Comparison of ENCODE assay signal across 8 mouse cellular contexts in genomic region chr9:46230450-46230975, GRCm38 (mm10). TPM values are rescaled to one million over a fixed set of nuclear protein-coding genes. Genes with fewer than 3 reads are reported as not detected.
A peak's percentile ranks its signal among the peaks of the same experiment; 100 is the strongest.
DNase-seq lines count a peak whose midpoint lies in the region; ATAC-seq lines count a peak whose summit lies in the region.
"Had no signal": no experiment of that assay in that cellular context is flagged by ENCODE, and none has a peak within 500 bp of the region (broad histone marks: within the 10 kb centered on the region; RNA-seq: fewer than 3 reads in every experiment).

No protein-coding gene starts in this region.

- no peaks in the 10 kb centered on the region for H3K9me3 ChIP-seq in lung, embryonic 16.5 days (ENCODE audit: control insufficient read depth, low read length)
- no peaks in the 10 kb centered on the region for H3K9me3 ChIP-seq in forebrain, embryonic 12.5 days
- no peaks in the 10 kb centered on the region for H3K9me3 ChIP-seq in limb, embryonic 13.5 days
- H3K9me3 ChIP-seq in stomach, embryonic 14.5 days (ENCODE audit: control insufficient read depth, low read depth, low read length), result no peaks in the 10 kb centered on the region

- ATAC-seq in lung, embryonic 16.5 days (ENCODE audit: low read depth), result 0 out of 2 replicates have a peak, but pooled peaks have one; percentile 8
- no peak for ATAC-seq in forebrain, embryonic 12.5 days (ENCODE audit: low FRiP score)
- no peak for ATAC-seq in limb, embryonic 13.5 days (ENCODE audit: low FRiP score, low read depth)
- no peak for ATAC-seq in stomach, embryonic 14.5 days (ENCODE audit: insufficient number of reproducible peaks, insufficient read depth, low FRiP score, low read depth)

- H3K9ac ChIP-seq in lung, embryonic 16.5 days (ENCODE audit: low read length), result peak overlapping the region; percentile 33
- peak overlapping the region; percentile 63 for H3K9ac ChIP-seq in forebrain, embryonic 12.5 days
- H3K9ac ChIP-seq in limb, embryonic 13.5 days, result peak overlapping the region; percentile 74
- no peak overlapping the region; the same call in 1 of the 2 replicates for H3K9ac ChIP-seq in stomach, embryonic 14.5 days (replicated peaks; ENCODE audit: low read depth, low read length)

- DNase-seq in lung, postnatal 10 days, result no peak
- no peak for DNase-seq in c-Kit-positive CD71-positive TER-119-positive erythroid progenitor cells, embryonic 14.5 days (ENCODE audit: low spot score)
- DNase-seq in cerebellum, postnatal 36 days, result no peak

- peak overlapping the region; percentile 74 for H3K4me2 ChIP-seq in lung, embryonic 16.5 days (ENCODE audit: low read depth, low read length)
- H3K4me2 ChIP-seq in forebrain, embryonic 12.5 days, result peak overlapping the region; percentile 81
- H3K4me2 ChIP-seq in limb, embryonic 13.5 days (replicated peaks), result peak overlapping the region; percentile 84
- H3K4me2 ChIP-seq in stomach, embryonic 14.5 days (replicated peaks; ENCODE audit: low read depth, low read length), result peak overlapping the region; percentile 87

- no peak overlapping the region for H3K27ac ChIP-seq in lung, embryonic 16.5 days (ENCODE audit: low read length)
- H3K27ac ChIP-seq in forebrain, embryonic 12.5 days, result no peak overlapping the region
- peak overlapping the region; percentile 39; the same call in 1 of the 2 replicates for H3K27ac ChIP-seq in limb, embryonic 13.5 days
- H3K27ac ChIP-seq in stomach, embryonic 14.5 days (ENCODE audit: low read length), result no peak overlapping the region

- no peaks in the 10 kb centered on the region for H3K27me3 ChIP-seq in lung, embryonic 16.5 days (ENCODE audit: control insufficient read depth, insufficient read depth, low read depth, low read length)
- peaks cover 22% of the 10 kb centered on the region; the same call in 1 of the 2 replicates for H3K27me3 ChIP-seq in forebrain, embryonic 12.5 days
- H3K27me3 ChIP-seq in limb, embryonic 13.5 days, result no peaks in the 10 kb centered on the region
- no peaks in the 10 kb centered on the region for H3K27me3 ChIP-seq in stomach, embryonic 14.5 days (ENCODE audit: control insufficient read depth, insufficient read depth, low read length)

- 0 out of 2 replicates have a peak, but pooled peaks cover 5% of the 10 kb centered on the region for H3K4me1 ChIP-seq in lung, embryonic 16.5 days (replicated peaks; ENCODE audit: control insufficient read depth, insufficient read depth, low read length)
- H3K4me1 ChIP-seq in forebrain, embryonic 12.5 days, result peaks cover 11% of the 10 kb centered on the region
- H3K4me1 ChIP-seq in limb, embryonic 13.5 days, result peaks cover 15% of the 10 kb centered on the region
- peaks cover 6% of the 10 kb centered on the region; the same call in 1 of the 2 replicates for H3K4me1 ChIP-seq in stomach, embryonic 14.5 days (ENCODE audit: control insufficient read depth, insufficient read depth, low read length)

- 16% methylated on average over 13 of the region's 13 CpGs for WGBS in lung, embryonic 16.5 days
- WGBS in forebrain, embryonic 12.5 days, result 17% methylated on average over 13 of the region's 13 CpGs
- WGBS in limb, embryonic 13.5 days, result 9% methylated on average over 13 of the region's 13 CpGs
- 16% methylated on average over 13 of the region's 13 CpGs for WGBS in stomach, embryonic 14.5 days

- no peaks in the 10 kb centered on the region for H3K36me3 ChIP-seq in lung, embryonic 16.5 days (ENCODE audit: control insufficient read depth, insufficient read depth, low read length)
- H3K36me3 ChIP-seq in forebrain, embryonic 12.5 days (replicated peaks), result no peaks in the 10 kb centered on the region
- no peaks in the 10 kb centered on the region for H3K36me3 ChIP-seq in limb, embryonic 13.5 days
- no peaks in the 10 kb centered on the region for H3K36me3 ChIP-seq in stomach, embryonic 14.5 days (ENCODE audit: control insufficient read depth, insufficient read depth, low read length)

- peak overlapping the region; percentile 45 for H3K4me3 ChIP-seq in lung, embryonic 16.5 days (ENCODE audit: low read length)
- H3K4me3 ChIP-seq in forebrain, embryonic 12.5 days (replicated peaks), result peak overlapping the region; percentile 48
- H3K4me3 ChIP-seq in limb, embryonic 13.5 days, result peak overlapping the region; percentile 54
- H3K4me3 ChIP-seq in stomach, embryonic 14.5 days (ENCODE audit: low read depth, low read length), result peak overlapping the region; percentile 39

RNA-seq across cellular contexts. Expression of gene Apoa1, which starts 2.1 kb away (rescaled TPM):
- polyA plus RNA-seq in lung, embryonic 16.5 days (2015; fragmentation: Nextera tagmentation; extraction: Ambion mirVana), result 14.2 and 96.7 TPM in 2 replicates
- 1.1 and 1.6 TPM in 2 replicates for polyA plus RNA-seq in forebrain, embryonic 12.5 days (2016; fragmentation: Nextera tagmentation; extraction: Ambion mirVana)
- polyA plus RNA-seq in limb, embryonic 13.5 days (2015; fragmentation: Nextera tagmentation; extraction: Ambion mirVana), result 2.8 and 9.9 TPM in 2 replicates
- 70.2 and 73.0 TPM in 2 replicates for polyA plus RNA-seq in stomach, embryonic 14.5 days (2014; fragmentation: Nextera tagmentation; extraction: Ambion mirVana)

RNA-seq across cellular contexts. Expression of gene Apoc3, which starts 4.9 kb away (rescaled TPM):
- polyA plus RNA-seq in lung, embryonic 16.5 days (2015; fragmentation: Nextera tagmentation; extraction: Ambion mirVana), result not detected in 2 replicates
- not detected in 2 replicates for polyA plus RNA-seq in forebrain, embryonic 12.5 days (2016; fragmentation: Nextera tagmentation; extraction: Ambion mirVana)
- polyA plus RNA-seq in limb, embryonic 13.5 days (2015; fragmentation: Nextera tagmentation; extraction: Ambion mirVana), result not detected in 2 replicates
- polyA plus RNA-seq in stomach, embryonic 14.5 days (2014; fragmentation: Nextera tagmentation; extraction: Ambion mirVana), result not detected in 2 replicates
- polyA plus RNA-seq: brain, embryonic 14.5 days had no signal

RNA-seq across cellular contexts. Expression of gene Apoa4, which starts 10.0 kb away (rescaled TPM):
- polyA plus RNA-seq in lung, embryonic 16.5 days (2015; fragmentation: Nextera tagmentation; extraction: Ambion mirVana), result 0.14 TPM in 1 of 2 replicates, not detected in the other
- not detected in 2 replicates for polyA plus RNA-seq in forebrain, embryonic 12.5 days (2016; fragmentation: Nextera tagmentation; extraction: Ambion mirVana)
- 0.38 and 1.9 TPM in 2 replicates for polyA plus RNA-seq in limb, embryonic 13.5 days (2015; fragmentation: Nextera tagmentation; extraction: Ambion mirVana)
- 0.67 and 1.2 TPM in 2 replicates for polyA plus RNA-seq in stomach, embryonic 14.5 days (2014; fragmentation: Nextera tagmentation; extraction: Ambion mirVana)

RNA-seq across cellular contexts. Expression of gene Apoa5, which starts 37.9 kb away (rescaled TPM):
- polyA plus RNA-seq in lung, embryonic 16.5 days (2015; fragmentation: Nextera tagmentation; extraction: Ambion mirVana), result not detected in 2 replicates
- polyA plus RNA-seq in forebrain, embryonic 12.5 days (2016; fragmentation: Nextera tagmentation; extraction: Ambion mirVana), result not detected in 2 replicates
- polyA plus RNA-seq in limb, embryonic 13.5 days (2015; fragmentation: Nextera tagmentation; extraction: Ambion mirVana), result not detected in 2 replicates
- polyA plus RNA-seq in stomach, embryonic 14.5 days (2014; fragmentation: Nextera tagmentation; extraction: Ambion mirVana), result not detected in 2 replicates
- polyA plus RNA-seq: brain, embryonic 14.5 days had no signal

RNA-seq across cellular contexts. Expression of gene Zpr1, which starts 42.4 kb away (rescaled TPM):
- polyA plus RNA-seq in lung, embryonic 16.5 days (2015; fragmentation: Nextera tagmentation; extraction: Ambion mirVana), result 44.8 and 46.6 TPM in 2 replicates
- 61.4 and 66.2 TPM in 2 replicates for polyA plus RNA-seq in forebrain, embryonic 12.5 days (2016; fragmentation: Nextera tagmentation; extraction: Ambion mirVana)
- polyA plus RNA-seq in limb, embryonic 13.5 days (2015; fragmentation: Nextera tagmentation; extraction: Ambion mirVana), result 56.1 and 58.4 TPM in 2 replicates
- polyA plus RNA-seq in stomach, embryonic 14.5 days (2014; fragmentation: Nextera tagmentation; extraction: Ambion mirVana), result 49.6 and 59.2 TPM in 2 replicates
